Mouse (Mus musculus): ENCODE results near the gene Ckap2l. TPM values are rescaled to one million over a fixed set of nuclear protein-coding genes. Genes with fewer than 3 reads are reported as not detected.

Ckap2l gene
- polyA plus RNA-seq, 1 experiment from 2014 or later: 50.4 TPM

GRCm38 (mm10) chr2:129243786-129244185, 53.2 kb downstream of the Ckap2l start:
- Histone ChIP-seq H3K36me3 (no peaks in the 10 kb centered on the region), H3K9me3 (no peaks in the 10 kb centered on the region), H3K27me3 (ENCODE audit: insufficient read depth, poor library complexity, severe bottlenecking) (no peaks in the 10 kb centered on the region), H3K27ac (peak overlapping the region; percentile 77), H3K4me1 (peaks cover 54% of the 10 kb centered on the region), H3K4me3 (no peak overlapping the region)
- 22% methylated on average over 9 of the region's 9 CpGs for WGBS
- DNase-seq (ENCODE audit: low spot score): no peak

- DNase-seq (ENCODE audit: low spot score): peak; percentile 70
- no peaks in the 10 kb centered on the region for H3K36me3 ChIP-seq
- H3K4me3 ChIP-seq: no peak overlapping the region
- peaks cover 51% of the 10 kb centered on the region for H3K4me1 ChIP-seq
- no peaks in the 10 kb centered on the region for H3K27me3 ChIP-seq (ENCODE audit: insufficient read depth, poor library complexity, severe bottlenecking)
- H3K27ac ChIP-seq: peak overlapping the region; percentile 77
- no peaks in the 10 kb centered on the region for H3K9me3 ChIP-seq
- 74% methylated on average over 4 of the region's 4 CpGs for WGBS
Observed at GRCm38 (mm10) chr2:129243005-129243404, 54.0 kb downstream of the Ckap2l start.

GRCm38 (mm10) chr2:129241845-129242833, 54.9 kb downstream of the Ckap2l start:
- Histone ChIP-seq H3K27ac (peak overlapping the region; percentile 77), H3K36me3 (no peaks in the 10 kb centered on the region), H3K4me3 (no peak overlapping the region), H3K27me3 (ENCODE audit: insufficient read depth, poor library complexity, severe bottlenecking) (no peaks in the 10 kb centered on the region), H3K4me1 (peaks cover 46% of the 10 kb centered on the region), H3K9me3 (no peaks in the 10 kb centered on the region)
- WGBS: 61% methylated on average over 7 of the region's 7 CpGs
- DNase-seq (ENCODE audit: low spot score): no peak

GRCm38 (mm10) chr2:129240726-129241432, 56.1 kb downstream of the Ckap2l start:
- Histone ChIP-seq H3K36me3 (no peaks in the 10 kb centered on the region), H3K27me3 (ENCODE audit: insufficient read depth, poor library complexity, severe bottlenecking) (no peaks in the 10 kb centered on the region), H3K9me3 (no peaks in the 10 kb centered on the region), H3K4me1 (peaks cover 52% of the 10 kb centered on the region), H3K27ac (peak overlapping the region; percentile 67), H3K4me3 (no peak overlapping the region)
- DNase-seq (ENCODE audit: low spot score): peak; percentile 87
- 48% methylated on average over 9 of the region's 9 CpGs for WGBS

GRCm38 (mm10) chr2:129236526-129236925, 60.5 kb downstream of the Ckap2l start:
- Histone ChIP-seq H3K4me1 (peaks cover 32% of the 10 kb centered on the region), H3K36me3 (no peaks in the 10 kb centered on the region), H3K9me3 (no peaks in the 10 kb centered on the region), H3K4me3 (no peak overlapping the region), H3K27me3 (ENCODE audit: insufficient read depth, poor library complexity, severe bottlenecking) (0 out of 2 replicates have a peak, but pooled peaks cover 2% of the 10 kb centered on the region), H3K27ac (no peak overlapping the region)
- 79% methylated on average over 4 of the region's 4 CpGs for WGBS
- peak; percentile 53 for DNase-seq (ENCODE audit: low spot score)

- H3K4me3 ChIP-seq: no peak overlapping the region
- H3K27ac ChIP-seq: peak overlapping the region; percentile 74; the same call in 1 of the 2 replicates
- no peaks in the 10 kb centered on the region for H3K36me3 ChIP-seq
- peaks cover 21% of the 10 kb centered on the region for H3K4me1 ChIP-seq
- WGBS: 58% methylated on average over 2 of the region's 2 CpGs
- no peak for DNase-seq (ENCODE audit: low spot score)
- 0 out of 2 replicates have a peak, but pooled peaks cover 2% of the 10 kb centered on the region for H3K27me3 ChIP-seq (ENCODE audit: insufficient read depth, poor library complexity, severe bottlenecking)
- H3K9me3 ChIP-seq: no peaks in the 10 kb centered on the region
Observed at GRCm38 (mm10) chr2:129234731-129235130, 62.3 kb downstream of the Ckap2l start.

GRCm38 (mm10) chr2:129233803-129234477, 63.1 kb downstream of the Ckap2l start:
- WGBS: 10% methylated on average over 9 of the region's 9 CpGs
- H3K27ac ChIP-seq: peak overlapping the region; percentile 74
- peak overlapping the region; percentile 23 for H3K4me3 ChIP-seq

GRCm38 (mm10) chr2:129233218-129233617, 63.8 kb downstream of the Ckap2l start:
- 0 out of 2 replicates have a peak, but pooled peaks cover 2% of the 10 kb centered on the region for H3K27me3 ChIP-seq (ENCODE audit: insufficient read depth, poor library complexity, severe bottlenecking)
- DNase-seq (ENCODE audit: low spot score): no peak
- H3K27ac ChIP-seq: peak overlapping the region; percentile 74
- no peaks in the 10 kb centered on the region for H3K36me3 ChIP-seq
- 75% methylated on average over 1 of the region's 1 CpGs for WGBS
- peak overlapping the region; percentile 23; the same call in 1 of the 2 replicates for H3K4me3 ChIP-seq
- peaks cover 21% of the 10 kb centered on the region for H3K4me1 ChIP-seq
- H3K9me3 ChIP-seq: no peaks in the 10 kb centered on the region

More at GRCm38 (mm10) chr2:129233803-129234477, 63.1 kb downstream of the Ckap2l start:
- no peak for DNase-seq (ENCODE audit: low spot score)
- no peaks in the 10 kb centered on the region for H3K36me3 ChIP-seq
- 0 out of 2 replicates have a peak, but pooled peaks cover 2% of the 10 kb centered on the region for H3K27me3 ChIP-seq (ENCODE audit: insufficient read depth, poor library complexity, severe bottlenecking)
- peaks cover 21% of the 10 kb centered on the region for H3K4me1 ChIP-seq
- no peaks in the 10 kb centered on the region for H3K9me3 ChIP-seq

GRCm38 (mm10) chr2:129232484-129232883, 64.5 kb downstream of the Ckap2l start:
- H3K27ac ChIP-seq: peak overlapping the region; percentile 74

GRCm38 (mm10) chr2:129232023-129232422, 65.0 kb downstream of the Ckap2l start:
- H3K4me1 ChIP-seq: peaks cover 25% of the 10 kb centered on the region
- H3K4me3 ChIP-seq: no peak overlapping the region
- no peaks in the 10 kb centered on the region for H3K36me3 ChIP-seq
- peak overlapping the region; percentile 74 for H3K27ac ChIP-seq
- WGBS: 49% methylated on average over 4 of the region's 4 CpGs
- no peaks in the 10 kb centered on the region for H3K9me3 ChIP-seq
- no peak for DNase-seq (ENCODE audit: low spot score)
- 0 out of 2 replicates have a peak, but pooled peaks cover 2% of the 10 kb centered on the region for H3K27me3 ChIP-seq (ENCODE audit: insufficient read depth, poor library complexity, severe bottlenecking)

More at GRCm38 (mm10) chr2:129232484-129232883, 64.5 kb downstream of the Ckap2l start:
- no peak overlapping the region for H3K4me3 ChIP-seq
- no peak for DNase-seq (ENCODE audit: low spot score)
- 0 out of 2 replicates have a peak, but pooled peaks cover 2% of the 10 kb centered on the region for H3K27me3 ChIP-seq (ENCODE audit: insufficient read depth, poor library complexity, severe bottlenecking)
- H3K36me3 ChIP-seq: no peaks in the 10 kb centered on the region
- no peaks in the 10 kb centered on the region for H3K9me3 ChIP-seq
- H3K4me1 ChIP-seq: peaks cover 21% of the 10 kb centered on the region
- 69% methylated on average over 9 of the region's 9 CpGs for WGBS

- no peak overlapping the region for H3K27ac ChIP-seq
- no peak for DNase-seq (ENCODE audit: low spot score)
- peaks cover 21% of the 10 kb centered on the region for H3K4me1 ChIP-seq
- no peaks in the 10 kb centered on the region for H3K9me3 ChIP-seq
- H3K36me3 ChIP-seq: no peaks in the 10 kb centered on the region
- WGBS: 91% methylated on average over 7 of the region's 7 CpGs
- H3K4me3 ChIP-seq: no peak overlapping the region
- 0 out of 2 replicates have a peak, but pooled peaks cover 2% of the 10 kb centered on the region for H3K27me3 ChIP-seq (ENCODE audit: insufficient read depth, poor library complexity, severe bottlenecking)
Observed at GRCm38 (mm10) chr2:129229316-129229715, 67.7 kb downstream of the Ckap2l start.

- Histone ChIP-seq H3K9me3 (no peaks in the 10 kb centered on the region), H3K36me3 (no peaks in the 10 kb centered on the region), H3K27ac (no peak overlapping the region; the same call in 1 of the 2 replicates), H3K4me1 (peaks cover 14% of the 10 kb centered on the region), H3K27me3 (ENCODE audit: insufficient read depth, poor library complexity, severe bottlenecking) (0 out of 2 replicates have a peak, but pooled peaks cover 2% of the 10 kb centered on the region), H3K4me3 (no peak overlapping the region)
- no peak for DNase-seq (ENCODE audit: low spot score)
- WGBS: 89% methylated on average over 4 of the region's 4 CpGs
Observed at GRCm38 (mm10) chr2:129228571-129228970, 68.4 kb downstream of the Ckap2l start.

Measured in heart, embryonic 10.5 days (tissue).